Mouse (Mus musculus): ENCODE results near the gene Catsperg1.

Catsperg1 gene

DNA sequence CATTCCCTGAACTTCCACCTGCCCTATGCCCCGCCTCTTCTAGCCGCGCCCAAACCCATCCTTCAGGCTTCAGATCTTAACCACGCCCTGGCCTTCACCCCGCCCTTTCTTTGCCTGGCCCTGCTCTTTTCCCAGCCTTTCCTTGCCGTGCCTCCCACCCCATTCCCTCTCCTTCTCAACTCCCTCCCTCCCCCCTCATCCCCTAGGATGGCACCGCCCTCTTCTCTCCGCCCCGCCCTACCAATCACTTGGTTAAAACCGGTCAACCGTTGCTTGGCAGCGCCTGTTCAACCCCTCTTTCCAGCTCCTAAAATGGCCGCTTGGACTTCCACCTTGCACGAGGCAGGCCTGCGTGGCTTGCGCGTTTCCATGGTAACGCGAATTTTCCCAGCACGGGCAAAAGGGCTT lies at the start of gene Catsperg1:
Catsperg1 (minus strand) TSS at position 361 of the 408 bp plus-strand sequence.
- no peak for DNase-seq (ENCODE audit: low spot score in 2 of 2)

DNA sequence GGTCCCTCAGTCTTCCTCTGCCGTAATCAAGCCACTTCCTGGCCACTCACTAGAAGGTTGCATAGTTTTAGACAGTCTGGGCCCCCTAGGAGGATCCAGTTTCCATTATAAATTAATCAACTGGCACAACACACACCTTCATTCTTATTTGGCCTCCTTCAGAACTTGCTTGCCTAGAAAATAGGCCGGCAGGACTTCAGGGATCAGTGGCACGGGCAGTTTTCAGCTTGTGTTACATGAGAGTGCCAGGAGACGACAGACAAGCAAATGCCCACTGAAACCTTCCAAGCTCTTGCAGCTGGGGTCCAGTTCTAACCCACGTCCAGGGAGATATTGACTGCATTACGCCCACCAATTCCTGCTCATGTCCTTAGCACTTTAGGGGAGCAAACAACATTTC lies 48.3 kb upstream of the Catsperg1 start:
- no peak for DNase-seq (ENCODE audit: low spot score in 2 of 2)

- DNase-seq (ENCODE audit: low spot score in 2 of 2) = no peak
Measured at GRCm38 (mm10) chr7:29259781-29260730, 46.2 kb upstream of the Catsperg1 start.

DNA sequence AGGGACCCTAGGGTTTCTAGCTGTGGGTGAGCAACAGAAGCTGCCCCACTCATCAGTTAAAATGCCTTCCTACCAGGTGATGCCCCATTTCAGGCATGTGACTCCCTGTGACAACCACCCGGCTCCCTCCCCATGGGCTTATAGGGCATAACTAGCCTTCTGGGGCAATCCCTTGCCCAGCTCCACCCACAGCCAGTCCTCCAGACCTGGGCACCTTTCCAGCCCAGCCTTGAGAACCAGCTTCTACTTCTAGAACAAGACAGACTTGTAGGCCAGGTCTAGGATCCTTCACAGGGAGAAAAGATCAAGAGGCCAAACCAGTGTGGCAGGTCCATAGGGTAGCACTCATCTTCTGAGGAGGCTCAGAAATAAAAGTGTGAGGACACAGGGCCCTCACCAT lies 43.5 kb upstream of the Catsperg1 start:
- DNase-seq (ENCODE audit: low spot score in 2 of 2) = no peak

GRCm38 (mm10) chr7:29255875-29256274 lies 42.0 kb upstream of the Catsperg1 start:
- DNase-seq (ENCODE audit: low spot score in 2 of 2) = no peak

GRCm38 (mm10) chr7:29253842-29254241 lies 40.0 kb upstream of the Catsperg1 start:
- no peak for DNase-seq (ENCODE audit: low spot score in 2 of 2)

- no peak for DNase-seq (ENCODE audit: low spot score in 2 of 2)
Measured at GRCm38 (mm10) chr7:29251166-29251565, 37.3 kb upstream of the Catsperg1 start.

DNA sequence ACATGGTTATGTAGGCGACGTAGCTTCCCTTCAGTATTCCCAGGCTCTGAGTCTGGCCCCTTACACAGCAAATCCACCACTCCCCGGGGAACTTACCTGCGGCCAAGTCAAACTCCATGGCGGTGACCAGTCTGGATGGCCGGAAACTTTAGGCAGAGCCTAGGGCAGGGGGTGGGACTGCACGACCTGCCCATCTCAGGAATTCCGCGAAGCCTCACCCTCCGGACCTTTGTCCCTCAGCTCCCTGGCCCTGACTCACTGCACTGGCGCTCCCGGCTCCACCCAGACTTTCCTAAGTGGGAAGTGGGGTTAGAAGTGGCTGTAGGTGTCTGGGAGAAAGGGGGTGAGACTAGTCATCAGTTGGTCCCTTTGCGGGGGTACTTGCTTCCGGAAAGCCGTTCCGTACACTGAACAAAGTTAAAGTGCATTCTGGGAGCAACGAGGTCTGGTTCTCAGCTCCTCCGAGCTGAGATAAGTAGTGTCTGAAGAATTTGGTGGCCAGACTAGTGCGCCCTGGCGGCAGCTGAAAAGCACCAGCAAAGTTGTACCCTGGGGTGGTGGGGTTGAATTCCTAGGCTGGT lies 34.5 kb upstream of the Catsperg1 start, which contains the start of gene 2200002D01Rik:
2200002D01Rik (minus strand) TSS at position 206 of the 581 bp plus-strand sequence.
- no peak for DNase-seq (ENCODE audit: low spot score in 2 of 2)

DNA sequence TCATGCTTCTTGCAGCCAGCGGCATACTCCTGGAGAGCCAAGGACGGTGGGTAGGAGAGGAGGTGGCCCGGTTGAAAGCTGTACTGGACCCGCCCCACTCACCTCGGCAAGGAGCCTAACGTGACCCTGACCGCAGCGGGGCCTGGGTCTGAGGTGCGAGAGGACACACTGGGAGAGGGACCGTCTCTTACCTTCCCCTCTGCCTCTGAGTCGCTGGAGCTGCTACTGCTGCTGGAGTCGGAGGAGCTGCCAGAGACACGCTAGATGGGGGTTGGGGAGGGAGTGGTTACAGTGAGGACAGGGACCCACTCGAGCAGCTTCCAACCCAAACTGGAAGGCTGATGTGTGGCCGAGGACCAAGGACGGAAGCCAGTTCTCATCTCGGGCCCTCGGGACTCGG lies 33.9 kb upstream of the Catsperg1 start:
- DNase-seq (ENCODE audit: low spot score in 2 of 2) = no peak

DNA sequence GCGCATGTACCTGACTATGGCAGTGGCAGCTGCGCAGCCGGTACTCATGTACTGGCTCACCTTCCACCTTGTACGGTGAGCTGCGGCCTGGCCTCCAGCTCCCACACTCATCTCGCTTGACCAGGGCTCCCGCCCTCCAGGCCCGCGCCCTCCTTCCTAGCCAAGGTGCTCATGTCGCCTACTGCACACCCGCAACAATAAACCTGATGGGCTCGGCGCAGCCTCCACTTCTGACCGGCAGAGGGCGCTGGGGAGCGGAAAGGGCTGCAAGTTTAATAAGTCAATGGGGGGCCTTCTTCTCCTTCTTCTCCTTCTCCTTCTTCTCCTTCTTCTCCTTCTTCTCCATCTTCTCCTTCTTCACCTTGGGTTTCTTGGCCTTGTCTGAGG lies 33.5 kb upstream of the Catsperg1 start:
- DNase-seq (ENCODE audit: low spot score in 2 of 2) = peak; percentile 42 to 65

DNA sequence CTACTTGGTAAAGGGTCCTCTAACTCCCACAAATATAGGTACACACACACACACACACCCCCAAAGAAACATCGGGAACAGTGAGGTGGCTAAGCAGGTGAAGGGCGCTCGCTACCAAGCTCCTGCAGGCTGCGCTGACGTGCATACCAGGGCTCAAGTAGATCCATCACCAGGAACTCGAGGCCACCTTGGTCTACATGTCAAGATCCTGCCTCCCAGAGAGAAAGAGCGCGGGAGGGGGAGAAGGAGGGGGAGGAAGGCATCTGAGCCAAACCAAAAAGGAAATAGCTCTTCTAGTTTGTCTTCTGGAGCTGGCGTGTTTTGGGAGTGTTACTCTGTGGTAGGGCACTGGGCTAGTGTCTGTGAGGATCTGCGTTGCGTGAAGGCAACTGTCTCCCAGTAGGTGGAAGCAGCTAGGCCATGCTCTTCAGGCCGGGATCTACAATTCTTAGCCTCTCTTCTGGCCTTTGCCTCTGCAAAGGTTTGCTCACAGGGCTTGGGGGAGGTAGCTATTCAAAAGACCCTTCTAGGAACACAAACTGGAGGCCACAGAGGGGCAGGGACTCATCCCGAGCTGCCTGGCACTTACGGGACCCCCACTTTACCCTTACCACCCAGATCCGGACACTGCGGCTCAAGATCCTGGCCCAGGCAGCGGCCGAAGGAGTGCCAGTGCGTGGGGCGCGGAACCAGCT lies 32.9 kb upstream of the Catsperg1 start:
- DNase-seq (ENCODE audit: low spot score in 2 of 2) = no peak

DNA sequence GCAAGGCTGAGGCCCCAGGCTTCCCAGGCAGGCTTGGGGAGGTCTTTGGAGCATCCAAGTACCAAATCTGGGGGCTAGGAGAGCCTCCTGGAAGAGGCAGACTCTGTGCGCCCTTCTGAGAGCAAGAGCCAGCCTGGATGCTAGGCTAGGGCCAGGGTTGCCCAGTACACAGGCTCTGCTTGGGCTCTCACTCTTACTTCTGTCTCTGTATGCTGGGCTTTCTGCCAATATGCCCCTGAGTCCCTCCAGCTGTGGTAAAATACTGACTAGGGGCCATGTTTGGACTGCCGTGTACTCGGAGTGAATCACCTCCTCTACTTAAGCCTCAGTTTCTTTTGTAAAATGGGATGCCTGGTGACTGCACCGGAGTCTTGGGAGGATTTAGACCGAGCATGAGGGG lies 32.2 kb upstream of the Catsperg1 start:
- DNase-seq (ENCODE audit: low spot score in 2 of 2) = no peak

DNA sequence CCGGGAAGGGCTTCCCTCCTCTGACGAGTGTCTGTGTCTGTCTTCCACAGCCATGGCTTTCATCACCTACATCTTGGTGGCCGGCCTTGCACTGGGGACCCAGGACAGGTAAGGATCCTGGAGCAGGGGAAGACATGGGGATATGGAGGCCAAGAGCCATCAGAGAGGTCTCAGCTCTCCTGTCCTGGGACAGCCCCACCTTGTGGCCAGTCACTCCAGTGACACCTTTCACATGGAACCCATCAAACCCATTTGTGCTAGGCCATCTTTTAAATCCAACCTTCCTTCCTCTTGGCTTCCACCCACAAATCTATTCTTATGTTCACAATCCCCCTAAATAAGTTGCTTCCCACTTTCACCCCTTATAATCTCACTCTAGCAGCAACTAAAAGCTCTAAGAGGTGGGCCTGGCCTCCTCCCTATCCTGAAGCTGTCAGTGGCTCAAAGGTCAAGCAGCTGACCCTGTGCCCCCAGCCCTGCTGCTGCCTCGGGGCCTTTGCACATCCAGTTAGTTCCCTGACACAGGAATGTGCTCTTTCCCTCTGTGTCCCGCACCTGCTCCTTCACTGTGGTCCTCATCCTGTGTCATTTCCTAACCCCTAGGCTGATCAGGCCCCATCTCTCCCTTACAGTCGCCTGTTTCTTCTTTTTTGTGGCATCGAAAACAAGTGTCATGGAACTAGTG lies 31.0 kb upstream of the Catsperg1 start:
- no peak for DNase-seq (ENCODE audit: low spot score in 2 of 2)

GRCm38 (mm10) chr7:29238019-29238967 lies 24.5 kb upstream of the Catsperg1 start, which contains the start of gene Yif1b:
TSS of gene Yif1b (plus strand) at chr7:29238329.
- DNase-seq (ENCODE audit: low spot score in 2 of 2) = peak; percentile 96 to 97

DNA sequence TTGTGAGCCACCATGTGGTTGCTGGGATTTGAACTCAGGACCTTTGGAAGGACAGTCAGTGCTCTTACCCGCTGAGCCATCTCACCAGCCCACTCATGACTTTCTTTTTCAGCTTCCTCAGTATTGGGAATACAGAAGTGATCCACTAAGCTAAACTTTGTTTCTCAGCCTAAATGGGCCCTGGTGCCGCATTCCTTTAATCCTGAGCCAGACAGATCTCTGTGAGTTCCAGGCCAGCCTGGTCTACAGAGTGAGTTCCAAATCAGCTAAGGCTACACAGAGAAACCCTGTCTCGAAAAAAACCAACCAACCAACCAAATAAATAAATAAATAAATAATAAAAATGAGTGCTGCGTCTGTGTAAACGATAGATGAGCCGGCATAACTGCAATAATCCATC lies 23.8 kb upstream of the Catsperg1 start:
- DNase-seq (ENCODE audit: low spot score in 2 of 2) = peak in 1 of 2 experiments; percentile 25

GRCm38 (mm10) chr7:29236593-29236992 lies 22.8 kb upstream of the Catsperg1 start:
- no peak for DNase-seq (ENCODE audit: low spot score in 2 of 2)

DNA sequence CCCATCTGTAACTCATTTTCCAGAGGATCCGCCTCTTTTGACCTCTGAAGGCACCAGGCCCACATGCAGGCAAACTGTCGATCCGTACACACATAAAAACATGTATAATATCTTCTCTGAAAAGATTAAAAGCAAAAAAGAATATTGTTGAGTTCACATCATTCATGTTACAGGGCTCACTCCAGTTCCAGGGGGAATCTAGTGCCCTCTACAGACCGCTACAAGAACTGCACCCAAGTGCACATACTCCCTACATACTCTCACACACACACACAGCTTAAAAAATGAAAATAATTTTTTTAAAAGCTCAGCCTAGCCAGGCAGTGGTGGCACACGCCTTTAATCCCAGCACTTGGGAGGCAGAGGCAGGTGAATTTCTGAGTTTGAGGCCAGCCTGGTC lies 20.8 kb upstream of the Catsperg1 start:
- no peak for DNase-seq (ENCODE audit: low spot score in 2 of 2)

GRCm38 (mm10) chr7:29233745-29234144 lies 19.9 kb upstream of the Catsperg1 start:
- DNase-seq (ENCODE audit: low spot score in 2 of 2) = no peak

- no peak for DNase-seq (ENCODE audit: low spot score in 2 of 2)
Measured at GRCm38 (mm10) chr7:29232247-29233013, 18.6 kb upstream of the Catsperg1 start, which contains the start of gene Kcnk6. TSS of gene Kcnk6 (minus strand) at chr7:29232515.

GRCm38 (mm10) chr7:29231517-29231916 lies 17.7 kb upstream of the Catsperg1 start:
- no peak for DNase-seq (ENCODE audit: low spot score in 2 of 2)
